Mouse (Mus musculus) fibroblast of lung, adult 2 months (primary cell): ENCODE measurements around the gene Ntng2.

Experiments used
- DNase-seq: peaks from one replicate; pipeline ENCODE4 v3.0.0-alpha.2; 2011; ENCODE audit warnings: low read depth

Ntng2 gene

DNA sequence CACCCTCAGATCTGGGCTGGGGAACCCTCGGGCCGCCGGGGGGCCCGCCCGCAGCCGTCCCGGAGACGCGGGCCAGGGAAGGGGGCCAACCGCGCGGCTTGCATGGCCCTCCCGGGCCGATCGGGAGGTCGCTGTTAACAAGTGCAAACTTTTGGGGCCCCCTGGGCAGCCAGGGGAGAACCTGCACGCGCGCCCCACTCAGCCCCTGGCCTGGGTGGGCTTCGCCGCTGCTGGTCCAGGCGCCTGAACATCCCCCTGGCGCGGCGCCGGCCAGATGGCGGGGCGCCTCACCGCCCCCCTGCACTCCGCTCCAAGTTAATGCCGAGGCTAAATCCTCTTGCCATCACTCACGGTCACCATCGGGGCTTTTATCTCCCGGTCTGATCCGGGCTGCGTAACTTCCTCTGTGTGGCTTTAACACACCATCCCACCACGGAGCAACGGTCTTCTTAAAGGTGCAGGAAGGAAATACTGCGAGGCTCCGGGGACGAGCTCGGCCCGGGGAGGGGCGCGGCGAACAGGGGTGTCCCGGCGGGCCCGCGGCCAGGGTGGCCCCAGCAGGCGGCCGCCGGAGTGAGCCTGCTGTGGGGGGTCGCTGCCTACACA is at the start of gene Ntng2:
Ntng2 (minus strand) TSS at position 407 of the 606 bp plus-strand sequence.
- no peak for DNase-seq

DNA sequence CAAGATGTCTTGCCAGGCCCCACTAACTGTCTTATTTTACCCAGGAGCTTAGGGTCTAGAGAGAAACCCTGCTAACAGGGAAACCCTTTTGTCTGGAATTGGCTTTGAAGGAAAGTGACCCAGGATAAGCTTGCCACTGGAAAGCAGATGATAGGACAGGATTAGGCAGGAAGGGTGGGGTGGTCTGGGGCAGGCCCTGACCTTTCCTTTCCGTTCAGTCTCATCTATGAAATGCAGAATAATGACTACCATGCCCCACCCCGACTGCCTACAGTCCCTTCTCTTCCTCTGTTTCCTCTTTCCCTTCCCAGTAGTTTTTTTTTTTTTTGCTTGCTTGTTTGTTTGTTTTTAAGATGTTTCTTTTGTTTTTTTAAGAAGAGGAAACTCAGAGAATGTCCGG is 42.8 kb upstream of the Ntng2 start:
- no peak for DNase-seq

DNA sequence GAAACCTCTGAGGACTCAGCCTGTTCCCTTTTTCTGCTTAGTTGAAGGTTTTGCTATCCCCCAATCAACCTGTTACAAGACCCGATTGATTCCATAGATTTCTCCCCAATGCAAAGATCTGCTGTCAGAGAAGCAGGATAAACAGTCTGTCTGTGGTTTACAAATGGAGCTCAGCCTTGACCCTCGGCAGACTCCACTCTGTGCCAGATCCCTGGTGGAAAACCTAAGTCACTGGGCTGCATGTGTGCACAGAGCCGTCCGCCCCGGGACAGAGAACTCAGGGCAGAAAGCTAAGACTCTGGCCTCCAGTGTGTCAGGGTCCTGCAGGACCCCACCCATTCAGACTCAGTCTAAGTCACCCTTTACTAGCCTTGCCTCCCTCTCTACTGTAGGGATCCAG is 34.8 kb upstream of the Ntng2 start:
- no peak for DNase-seq

DNA sequence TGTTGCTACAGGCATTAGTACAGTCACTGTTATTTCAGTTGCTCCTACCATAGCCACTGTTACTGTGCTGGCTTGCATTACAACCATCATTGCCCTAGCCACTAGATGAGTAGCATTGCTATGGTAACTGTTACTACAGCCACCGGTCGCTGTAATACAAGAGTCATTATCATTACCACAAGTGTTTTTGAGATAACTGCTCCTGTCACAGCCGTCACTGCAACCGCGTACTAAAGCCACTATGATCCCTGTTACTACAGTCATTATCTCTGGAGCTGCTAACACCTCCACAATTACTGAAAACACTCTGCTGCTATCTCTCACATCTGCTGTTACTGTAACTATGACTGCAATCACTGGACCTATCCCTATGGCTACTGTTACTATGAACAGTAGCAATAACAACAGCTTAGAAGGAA is 24.9 kb upstream of the Ntng2 start:
- no peak for DNase-seq

DNA sequence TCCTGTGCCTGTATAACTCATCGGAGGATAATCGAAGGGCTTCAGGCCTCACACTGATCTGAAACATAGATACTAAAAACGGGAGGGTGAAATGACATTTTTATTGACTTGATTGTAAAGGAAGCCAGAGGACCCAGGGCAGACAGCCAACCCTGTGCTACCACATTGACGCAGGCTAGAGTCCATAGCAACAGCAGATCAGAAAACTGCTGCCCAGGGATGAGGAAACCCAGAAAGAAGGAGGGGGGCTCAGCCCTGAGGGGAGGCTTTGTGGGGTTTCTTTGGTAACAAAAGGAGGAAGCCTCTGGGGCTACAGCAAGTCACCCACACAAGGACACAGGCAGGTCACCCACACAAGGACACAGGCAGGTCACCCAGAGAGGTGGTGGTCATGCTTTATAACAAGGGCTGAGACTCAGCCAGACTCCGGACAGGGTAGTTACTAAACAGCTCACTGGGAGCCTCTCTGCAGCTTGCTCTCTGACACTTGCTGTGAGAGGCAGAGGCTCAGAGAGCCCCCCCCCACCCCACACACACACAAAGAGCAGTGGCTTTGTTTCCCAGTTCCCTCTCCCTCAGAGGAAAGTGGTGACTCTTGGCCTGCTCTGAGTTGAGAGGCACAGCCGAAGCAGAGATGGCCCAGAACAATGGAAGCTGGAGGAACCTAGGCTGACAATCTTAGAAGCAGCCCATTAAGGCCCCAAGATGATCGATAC is 19.2 kb upstream of the Ntng2 start:
- peak; percentile 21 for DNase-seq

DNA sequence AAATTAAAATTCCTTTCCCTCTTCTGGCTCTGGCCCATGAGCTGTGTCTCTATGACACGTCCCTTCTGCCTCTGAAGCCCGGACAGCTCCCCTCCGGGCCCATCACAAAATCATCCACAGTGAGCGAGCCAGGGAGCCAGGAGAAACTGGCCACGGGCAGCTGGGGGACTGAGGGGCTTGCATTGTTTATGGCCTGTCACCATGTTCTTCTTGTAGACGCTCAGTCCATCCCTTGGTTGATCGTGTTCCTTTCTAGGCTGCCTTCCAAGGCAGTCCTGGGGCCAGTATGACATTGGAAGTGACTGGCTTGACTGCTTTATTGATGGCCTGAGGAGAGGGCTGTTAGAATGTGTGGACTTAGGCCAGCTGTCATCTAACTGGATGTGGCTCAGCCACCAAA is 18.3 kb upstream of the Ntng2 start:
- no peak for DNase-seq

DNA sequence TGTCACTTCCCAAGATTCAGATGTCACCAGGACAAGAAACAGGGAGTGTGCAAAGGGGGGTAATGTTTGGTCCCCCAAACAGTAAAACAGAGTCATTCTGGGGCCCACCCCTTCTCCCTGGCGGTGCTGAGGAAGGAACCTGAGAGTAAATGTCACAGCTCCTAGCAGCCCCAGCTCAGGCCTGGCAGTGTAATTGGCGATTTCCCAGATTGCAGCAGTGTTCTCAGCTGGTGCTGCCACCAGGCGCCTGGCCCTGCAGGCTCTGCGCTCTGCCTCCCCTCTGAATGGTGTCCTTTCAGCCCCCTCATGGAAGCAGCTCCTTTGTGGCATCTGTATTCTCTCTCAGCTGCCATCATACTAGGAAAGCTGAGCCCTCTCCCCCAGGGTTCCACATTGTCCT is 14.0 kb upstream of the Ntng2 start:
- no peak for DNase-seq

DNA sequence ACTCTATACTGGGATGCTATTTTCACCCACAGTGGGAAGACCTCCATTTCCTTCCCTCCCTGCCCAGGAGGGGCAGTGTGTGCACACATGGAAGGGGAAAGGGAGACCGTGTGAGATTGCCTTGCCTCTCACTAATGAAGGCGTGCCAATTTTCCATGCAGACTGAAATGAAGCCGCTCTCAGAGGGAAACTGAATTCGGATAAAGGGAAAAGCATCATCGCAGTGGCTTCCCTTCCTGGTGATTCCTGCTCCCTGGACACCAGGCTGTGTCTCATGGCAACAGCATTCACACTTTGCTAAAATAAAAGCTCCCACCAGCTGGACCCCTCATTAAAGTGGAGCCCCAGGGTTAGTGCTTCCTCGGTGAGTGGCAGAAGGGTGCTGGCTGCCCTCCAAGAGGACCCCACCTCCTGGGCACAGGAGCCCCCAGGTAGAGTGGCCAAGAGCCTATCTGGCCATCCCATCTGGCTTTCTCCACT is 9.7 kb upstream of the Ntng2 start:
- no peak for DNase-seq

DNA sequence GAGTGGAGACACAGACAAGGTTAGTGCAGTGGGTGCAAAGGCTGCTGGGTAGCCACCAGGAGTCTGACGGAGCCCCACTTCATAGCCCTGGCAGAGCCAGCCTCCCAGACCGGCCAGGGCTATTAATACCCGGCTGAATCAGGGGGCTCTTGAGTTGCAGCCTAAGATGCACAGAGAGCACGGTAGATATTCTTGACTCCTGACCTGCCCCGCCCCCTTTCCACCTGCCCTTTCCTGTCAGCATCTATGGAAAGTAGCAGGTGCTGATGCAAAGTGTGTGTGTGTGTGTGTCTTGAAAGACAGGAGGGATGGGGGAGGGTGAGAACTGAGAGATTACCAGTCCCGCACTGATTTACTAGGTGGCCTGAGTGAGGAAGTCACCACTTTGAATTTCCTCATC is 8.3 kb upstream of the Ntng2 start:
- DNase-seq = no peak

DNA sequence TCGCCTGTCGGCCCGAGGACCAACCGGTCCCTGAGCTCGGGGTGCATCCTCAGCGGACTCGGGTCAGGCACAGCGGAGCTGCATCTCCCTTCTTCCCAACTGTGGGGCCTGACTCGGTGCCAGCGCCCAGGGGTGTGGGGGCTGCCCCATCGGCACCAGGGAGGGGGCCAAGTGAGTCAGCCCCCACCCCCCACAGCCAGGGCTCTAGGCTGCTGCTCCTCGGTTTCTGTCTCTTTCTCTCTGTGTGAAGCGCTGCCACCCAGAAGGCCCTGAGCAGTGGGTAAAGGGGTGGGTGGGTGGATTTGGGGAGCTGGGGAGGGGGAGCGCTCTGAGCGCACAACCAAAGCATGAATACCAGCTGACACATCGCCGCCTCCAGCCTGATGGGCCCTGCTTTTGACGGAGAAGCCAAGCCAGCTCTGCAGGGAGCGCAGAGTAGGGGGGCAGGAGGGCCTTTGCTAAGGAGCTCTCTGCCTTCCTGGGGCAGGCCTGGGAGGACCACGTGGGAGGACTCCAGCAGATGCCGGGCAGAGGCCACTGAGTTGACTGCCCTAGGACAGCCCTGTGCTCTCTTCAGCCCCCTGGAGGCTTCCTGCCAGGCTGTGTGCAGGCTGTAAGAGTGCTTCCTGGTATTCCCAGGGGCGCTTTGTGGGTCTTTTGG is 530 bp upstream of the Ntng2 start:
- no peak for DNase-seq

DNA sequence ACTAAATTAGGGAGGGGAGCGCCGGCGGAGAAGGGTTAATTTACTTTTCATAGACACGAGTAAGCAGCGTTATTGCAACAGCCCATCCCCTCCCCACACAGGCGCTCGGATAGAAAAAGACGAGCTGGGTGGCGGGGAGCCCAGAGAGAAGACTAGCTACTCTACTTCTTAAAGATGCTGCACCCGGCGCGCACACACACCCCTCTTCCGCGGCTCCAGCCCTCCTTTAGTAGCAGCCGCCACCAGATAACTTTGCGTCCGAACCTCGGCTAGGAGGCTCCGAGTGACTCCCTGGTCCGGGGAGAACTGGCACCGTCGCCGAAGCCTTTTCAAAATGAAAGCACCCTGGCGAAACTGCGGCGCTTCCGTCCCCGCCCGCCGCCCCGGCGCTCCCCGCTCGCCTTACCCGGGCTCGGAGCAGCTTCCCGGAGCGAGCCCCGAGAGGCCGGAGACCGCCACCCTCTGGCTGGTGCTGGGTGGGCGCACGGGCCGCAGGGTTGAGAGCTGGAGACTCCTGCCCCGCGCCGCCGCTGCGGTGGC is 676 bp downstream of the Ntng2 start:
- no peak for DNase-seq

DNA sequence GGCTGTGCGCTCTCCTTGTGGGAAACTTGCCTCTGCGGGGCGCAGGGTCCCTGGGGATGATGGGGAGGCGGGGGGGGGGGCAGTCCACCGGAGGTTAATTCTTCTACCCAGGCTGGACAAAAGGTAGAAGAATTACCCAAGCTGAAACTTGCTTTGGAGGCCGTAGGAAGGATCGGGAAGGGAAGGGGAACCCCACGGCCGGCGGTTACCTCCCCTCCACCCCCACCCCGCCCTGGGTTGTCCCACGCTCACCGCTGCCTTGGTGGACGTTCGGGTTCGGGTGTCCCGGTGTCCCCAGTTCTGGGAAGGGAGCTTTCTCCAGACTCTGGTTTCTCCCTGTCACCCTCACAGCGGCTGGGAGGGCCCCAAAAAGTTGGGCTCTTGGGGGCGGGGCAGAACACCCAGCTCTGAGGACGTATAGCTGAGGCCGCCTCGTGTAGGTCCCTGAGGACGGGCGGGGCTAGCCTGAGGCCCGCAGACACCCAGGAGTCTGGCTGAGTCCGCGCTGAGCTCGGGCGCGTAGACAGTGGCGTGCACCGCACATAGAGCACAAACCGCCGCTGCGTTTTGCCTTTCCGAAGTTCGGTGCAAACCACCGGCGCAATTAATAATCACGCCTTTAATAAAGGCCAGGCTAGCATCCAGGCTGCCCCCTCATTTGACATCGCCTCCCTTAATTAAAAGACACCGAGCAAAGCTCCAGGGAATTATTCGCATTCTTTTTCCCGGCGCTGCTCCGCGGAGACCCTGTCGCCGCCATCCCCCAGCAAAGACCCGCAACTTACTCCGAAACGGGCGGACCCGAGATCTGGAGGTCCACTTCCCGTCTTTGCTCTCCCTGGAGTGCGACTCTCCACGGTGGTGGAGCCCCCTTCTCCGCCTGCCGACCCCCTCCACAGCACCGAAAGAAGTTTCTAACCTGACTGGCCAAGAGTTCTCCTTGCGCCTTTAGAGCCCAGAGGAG is 1.4 kb downstream of the Ntng2 start:
- DNase-seq = no peak

DNA sequence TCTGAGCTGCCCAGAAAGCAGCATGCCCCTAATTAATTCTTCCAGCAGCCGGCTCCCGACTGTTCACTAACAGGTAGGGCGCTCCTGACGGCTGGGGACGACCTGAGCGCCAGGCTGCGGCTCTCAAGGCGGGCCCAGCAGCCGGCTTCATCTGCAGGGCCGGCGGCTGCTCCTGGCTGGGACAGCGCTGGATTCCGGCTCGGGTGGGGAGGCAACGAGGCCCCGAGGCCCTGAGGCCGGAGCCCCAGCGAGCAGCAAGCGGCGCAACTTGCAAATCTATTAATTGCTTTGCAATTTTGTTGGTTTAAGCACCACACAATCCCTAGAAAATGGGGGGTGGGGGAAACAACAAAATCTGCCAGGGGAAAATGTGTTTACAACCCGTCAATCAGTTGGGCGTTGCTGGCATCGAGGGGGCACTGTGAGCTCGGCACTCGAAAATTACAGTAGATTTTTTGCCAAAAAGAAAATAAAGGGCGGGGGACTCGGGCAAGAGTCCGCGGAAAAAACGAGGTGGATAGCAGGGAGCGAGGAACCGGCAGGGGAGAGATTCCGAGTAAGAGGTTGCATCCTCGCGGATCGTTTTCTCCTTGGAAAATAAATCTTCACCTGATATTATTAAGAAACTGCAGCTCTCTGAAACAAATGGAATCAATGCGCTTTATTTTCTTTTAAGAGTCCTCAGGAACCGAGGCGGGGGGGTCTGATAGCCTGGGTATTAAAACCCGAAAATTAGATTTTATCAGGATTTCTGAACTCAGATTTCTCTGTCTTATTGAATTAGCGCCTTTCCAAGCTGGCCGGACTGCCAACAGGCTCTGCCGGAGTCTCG is 2.3 kb downstream of the Ntng2 start:
- no peak for DNase-seq

DNA sequence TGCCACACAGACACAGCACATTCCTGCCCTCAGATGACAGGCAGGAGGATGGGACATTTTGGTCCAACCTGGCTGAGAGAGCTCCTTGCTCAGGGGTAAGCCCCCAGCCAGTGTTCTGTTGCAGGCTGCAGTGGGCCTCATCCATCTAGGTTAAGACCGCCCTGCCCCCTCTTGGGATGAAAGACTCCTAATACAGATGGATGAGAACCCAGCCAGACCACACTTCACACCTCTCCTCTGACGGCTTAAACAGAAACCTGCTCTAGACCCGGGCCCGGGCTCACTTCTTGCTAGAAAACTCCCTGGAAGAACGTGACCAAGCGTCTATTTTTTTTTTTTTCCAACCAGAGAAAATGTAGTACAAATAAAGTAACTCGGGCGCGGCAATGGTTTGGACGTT is 3.0 kb downstream of the Ntng2 start:
- DNase-seq = no peak

DNA sequence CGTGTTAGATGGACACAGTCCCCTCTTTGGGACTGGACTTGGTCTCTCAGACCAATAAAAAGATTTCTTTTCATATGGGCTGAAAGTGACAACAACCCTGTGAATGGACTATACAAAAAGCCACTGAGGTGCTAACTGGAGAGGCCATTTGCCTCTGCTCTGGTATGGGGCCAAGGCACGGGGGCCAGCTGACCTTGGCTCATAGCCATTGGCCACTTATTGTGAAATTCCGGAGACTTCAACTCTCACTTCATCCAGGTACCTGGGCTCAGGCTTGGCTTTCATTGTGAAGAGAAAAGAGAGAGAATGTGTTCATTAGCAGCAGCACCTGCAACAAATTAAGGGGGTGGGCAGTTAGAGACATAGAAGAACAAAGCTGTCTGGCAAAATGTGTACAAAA is 4.3 kb downstream of the Ntng2 start:
- DNase-seq = no peak

DNA sequence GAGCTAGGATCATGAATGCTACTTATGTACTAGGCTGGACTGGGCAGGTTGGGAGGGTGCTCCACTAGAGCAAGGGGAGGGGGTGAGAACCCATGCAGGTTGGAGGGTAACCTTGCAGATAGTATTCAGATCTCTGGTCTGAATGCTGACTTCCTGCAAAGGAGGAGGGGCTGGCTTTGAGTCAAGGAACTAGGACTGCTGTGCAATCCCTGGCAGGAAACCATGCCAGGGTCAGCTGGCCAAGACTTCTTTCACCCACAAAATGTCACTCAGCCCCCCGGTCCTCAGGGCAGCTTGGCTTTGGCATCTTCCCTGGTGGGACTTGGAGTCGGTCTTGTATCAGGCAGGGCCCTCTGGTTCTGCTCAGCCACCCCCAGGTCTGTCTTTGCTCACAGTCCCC is 5.4 kb downstream of the Ntng2 start:
- no peak for DNase-seq

DNA sequence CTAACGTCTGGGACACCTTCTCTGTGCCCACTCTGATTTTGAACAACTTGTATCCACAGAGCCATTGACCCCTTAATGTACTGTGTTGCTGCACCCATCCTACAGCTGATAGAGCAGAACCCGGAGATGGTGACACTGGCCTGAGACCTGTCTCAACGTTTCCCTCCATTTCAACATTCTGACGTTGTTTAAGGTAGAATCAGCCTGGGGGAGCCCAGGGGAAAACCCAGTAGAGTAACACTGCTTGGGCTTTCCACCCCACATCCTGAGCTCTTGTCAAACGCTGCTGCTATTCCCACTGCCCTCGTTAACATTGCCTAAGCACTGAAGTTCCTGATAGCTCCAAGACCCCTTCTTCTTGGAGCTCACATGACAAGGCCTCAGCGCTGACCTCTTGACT is 5.9 kb downstream of the Ntng2 start:
- DNase-seq = no peak

DNA sequence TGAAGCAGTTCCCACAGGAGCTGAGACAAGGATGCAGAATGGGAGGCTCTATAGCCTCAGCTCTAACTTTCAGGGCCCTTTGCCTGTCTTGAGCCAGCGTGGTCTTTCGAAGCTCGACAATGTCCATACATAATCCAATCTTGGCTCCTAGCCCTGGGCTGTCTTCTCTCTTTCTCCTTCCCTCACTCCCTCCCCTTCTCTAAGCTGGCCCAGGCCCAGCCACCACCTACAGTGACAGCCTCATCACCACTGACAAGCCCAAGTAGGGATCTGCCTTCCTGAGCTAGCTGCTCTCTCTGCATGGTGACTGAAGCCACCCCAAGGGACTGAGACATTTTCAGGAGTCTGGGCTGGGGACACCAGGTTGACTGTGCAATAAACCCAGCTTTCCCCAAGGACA is 6.5 kb downstream of the Ntng2 start:
- no peak for DNase-seq

DNA sequence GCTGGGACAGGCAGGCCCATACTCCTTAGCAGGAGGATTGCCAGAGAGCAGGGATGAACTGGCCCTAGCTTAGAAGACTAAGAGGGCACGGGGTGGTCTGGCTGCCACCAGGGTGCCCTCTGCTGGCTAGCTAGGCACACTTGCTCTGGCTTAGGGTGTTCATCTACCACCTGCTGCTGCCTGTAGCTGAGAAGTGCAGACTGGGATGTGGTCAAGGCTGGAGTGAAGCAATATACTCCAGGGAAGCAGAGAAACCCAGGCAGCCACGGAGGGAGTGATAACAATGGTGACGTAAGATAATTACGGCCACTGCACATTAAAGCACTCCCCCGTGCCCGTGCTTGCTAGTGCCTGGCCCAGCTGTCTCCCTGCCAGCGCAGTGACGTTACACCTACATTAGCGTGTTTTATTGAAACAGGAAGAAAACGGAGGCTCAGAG is 7.4 kb downstream of the Ntng2 start:
- no peak for DNase-seq

DNA sequence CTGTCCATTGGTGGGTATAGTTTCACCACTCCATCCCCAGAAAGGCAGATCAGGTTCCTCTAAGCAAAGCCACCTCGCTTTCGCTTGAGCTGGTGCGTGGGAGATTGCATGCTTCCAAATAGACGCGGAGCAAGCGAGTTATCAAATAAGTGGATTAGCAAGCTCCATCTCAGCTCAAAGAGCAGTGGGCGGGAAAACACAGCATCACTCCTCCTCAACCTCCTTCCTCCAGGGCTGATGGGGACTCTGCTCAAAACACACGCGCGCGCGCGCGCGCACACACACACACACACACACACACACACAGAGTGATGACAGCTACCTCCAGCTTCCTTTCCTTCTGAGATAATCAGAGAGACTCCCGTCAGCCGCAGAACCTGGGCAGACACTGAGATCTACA is 13.5 kb downstream of the Ntng2 start:
- DNase-seq = no peak

DNA sequence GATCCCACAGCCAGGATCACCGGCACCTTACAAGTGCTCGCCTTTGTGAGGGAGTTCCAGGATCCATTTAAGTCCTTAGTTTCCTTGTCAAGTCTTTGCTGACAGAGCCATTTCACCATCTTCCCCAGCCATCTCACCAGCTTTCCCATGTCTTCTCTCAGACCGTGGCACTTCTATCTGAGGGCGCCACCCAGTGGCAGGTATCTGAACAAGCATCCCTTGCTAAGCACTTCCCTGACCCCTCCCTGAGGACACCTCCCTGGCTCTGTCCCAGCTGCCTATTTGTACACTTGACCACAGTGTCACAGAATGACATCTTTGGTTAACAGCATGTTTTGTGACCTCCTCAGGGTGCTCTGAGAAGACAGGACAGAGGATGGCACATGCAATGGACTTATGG is 15.2 kb downstream of the Ntng2 start:
- no peak for DNase-seq
